Comparison of ENCODE assay signal across 8 mouse cellular contexts in genomic region chr12:111713004-111713651, GRCm38 (mm10). TPM values are rescaled to one million over a fixed set of nuclear protein-coding genes. Genes with fewer than 3 reads are reported as not detected.
DNase-seq lines count a peak whose midpoint lies in the region; ATAC-seq and TF ChIP-seq lines count a peak whose summit lies in the region.

Gene Bag5 (minus strand): TSS chr12:111713257.
Gene Apopt1 (plus strand): TSS chr12:111713261.

- no peak for TF ChIP-seq CTCF in ES-Bruce4 (IDR thresholded peaks at IDR 0.05; ENCODE audit: low read depth, low read length)
- peak; percentile 47 for TF ChIP-seq CTCF in stomach, postnatal 0 days (IDR thresholded peaks at IDR 0.05; ENCODE audit: low read depth)

- peaks cover 14% of the 10 kb centered on the region for H3K36me3 ChIP-seq in ES-Bruce4 (ENCODE audit: control insufficient read depth, insufficient read depth, low read length, poor library complexity, severe bottlenecking)
- H3K36me3 ChIP-seq in forebrain, embryonic 12.5 days (replicated peaks): peaks cover 42% of the 10 kb centered on the region
- peaks cover 25% of the 10 kb centered on the region for H3K36me3 ChIP-seq in heart, embryonic 16.5 days (ENCODE audit: control insufficient read depth, insufficient read depth)
- peaks cover 23% of the 10 kb centered on the region for H3K36me3 ChIP-seq in liver, embryonic 16.5 days (ENCODE audit: control insufficient read depth, insufficient read depth)
- H3K36me3 ChIP-seq in neural tube, embryonic 12.5 days: peaks cover 37% of the 10 kb centered on the region
- peaks cover 16% of the 10 kb centered on the region; the same call in 1 of the 2 replicates for H3K36me3 ChIP-seq in stomach, postnatal 0 days (ENCODE audit: control insufficient read depth, insufficient read depth, low read length)

- DNase-seq in c-Kit-positive CD71-positive TER-119-positive erythroid progenitor cells, embryonic 14.5 days (ENCODE audit: low spot score): peak; percentile 82
- peak; percentile 90 to 96 for DNase-seq in kidney, postnatal 25 days
- DNase-seq in stomach, postnatal 0 days (ENCODE audit: low spot score): peak; percentile 95

- no peak within 1 kb of the TSS for H3K27ac ChIP-seq in ES-Bruce4 (ENCODE audit: insufficient read depth, low read length)
- H3K27ac ChIP-seq in forebrain, embryonic 12.5 days: peak within 1 kb of the TSS; percentile 83
- peak within 1 kb of the TSS; percentile 80 for H3K27ac ChIP-seq in heart, embryonic 16.5 days (ENCODE audit: low read length)
- H3K27ac ChIP-seq in liver, embryonic 16.5 days (ENCODE audit: low read length): peak within 1 kb of the TSS; percentile 60
- H3K27ac ChIP-seq in neural tube, embryonic 12.5 days: peak within 1 kb of the TSS; percentile 66
- peak within 1 kb of the TSS; percentile 88 for H3K27ac ChIP-seq in stomach, postnatal 0 days (replicated peaks)

- peak; percentile 41 for TF ChIP-seq POLR2A in ES-Bruce4 (IDR thresholded peaks at IDR 0.05; ENCODE audit: insufficient read depth, low read length)

- H3K4me1 ChIP-seq in ES-Bruce4 (ENCODE audit: control insufficient read depth, insufficient read depth, low read length): no peaks in the 10 kb centered on the region
- H3K4me1 ChIP-seq in forebrain, embryonic 12.5 days: peaks cover 27% of the 10 kb centered on the region
- peaks cover 18% of the 10 kb centered on the region for H3K4me1 ChIP-seq in heart, embryonic 16.5 days (ENCODE audit: control insufficient read depth, insufficient read depth, low read length)
- peaks cover 11% of the 10 kb centered on the region for H3K4me1 ChIP-seq in liver, embryonic 16.5 days (ENCODE audit: control insufficient read depth, low read depth, low read length)
- H3K4me1 ChIP-seq in neural tube, embryonic 12.5 days: peaks cover 23% of the 10 kb centered on the region
- H3K4me1 ChIP-seq in stomach, postnatal 0 days (replicated peaks; ENCODE audit: control insufficient read depth, insufficient read depth): peaks cover 3% of the 10 kb centered on the region; the same call in 1 of the 2 replicates

- TF ChIP-seq EP300 in ES-Bruce4 (IDR thresholded peaks at IDR 0.05; ENCODE audit: insufficient read depth, low read depth, low read length): no peak
- no peak for TF ChIP-seq EP300 in stomach, postnatal 0 days (optimal IDR thresholded peaks at IDR 0.05)

- ATAC-seq in forebrain, embryonic 12.5 days (ENCODE audit: low FRiP score): peak; percentile 96
- peak; percentile 93 for ATAC-seq in heart, embryonic 16.5 days (replicated peaks; ENCODE audit: extremely low read depth, insufficient read depth, low FRiP score)
- peak; percentile 91 for ATAC-seq in liver, embryonic 16.5 days (ENCODE audit: low read depth)
- ATAC-seq in neural tube, embryonic 12.5 days (ENCODE audit: low FRiP score, low read depth): peak; percentile 92
- peak; percentile 98 for ATAC-seq in stomach, postnatal 0 days (ENCODE audit: low FRiP score, low TSS enrichment)

- H3K9ac ChIP-seq in ES-Bruce4 (ENCODE audit: low read depth, poor library complexity, severe bottlenecking): peak within 1 kb of the TSS; percentile 79
- H3K9ac ChIP-seq in forebrain, embryonic 12.5 days: peak within 1 kb of the TSS; percentile 95
- peak within 1 kb of the TSS; percentile 98 for H3K9ac ChIP-seq in heart, embryonic 16.5 days (ENCODE audit: low read length)
- peak within 1 kb of the TSS; percentile 86 for H3K9ac ChIP-seq in liver, embryonic 16.5 days (ENCODE audit: low read depth, low read length)
- H3K9ac ChIP-seq in neural tube, embryonic 12.5 days: peak within 1 kb of the TSS; percentile 96
- H3K9ac ChIP-seq in stomach, postnatal 0 days (ENCODE audit: low read length): peak within 1 kb of the TSS; percentile 97

- no peaks in the 10 kb centered on the region for H3K9me3 ChIP-seq in ES-Bruce4 (replicated peaks; ENCODE audit: control insufficient read depth, insufficient read depth, low read length, poor library complexity, severe bottlenecking)
- H3K9me3 ChIP-seq in forebrain, embryonic 12.5 days: no peaks in the 10 kb centered on the region
- H3K9me3 ChIP-seq in heart, embryonic 16.5 days (replicated peaks; ENCODE audit: control insufficient read depth, low read length): no peaks in the 10 kb centered on the region
- no peaks in the 10 kb centered on the region for H3K9me3 ChIP-seq in liver, embryonic 16.5 days (replicated peaks; ENCODE audit: control insufficient read depth, low read length)
- H3K9me3 ChIP-seq in neural tube, embryonic 12.5 days: no peaks in the 10 kb centered on the region
- H3K9me3 ChIP-seq in stomach, postnatal 0 days (ENCODE audit: control insufficient read depth, low read length): no peaks in the 10 kb centered on the region

- under 1% methylated on average over 85 of the region's 86 CpGs for WGBS in forebrain, embryonic 12.5 days
- under 1% methylated on average over 80 of the region's 86 CpGs for WGBS in heart, embryonic 16.5 days
- under 1% methylated on average over 81 of the region's 86 CpGs for WGBS in liver, embryonic 16.5 days (ENCODE audit: insufficient replicate concordance)
- WGBS in neural tube, embryonic 12.5 days: under 1% methylated on average over 82 of the region's 86 CpGs
- WGBS in stomach, postnatal 0 days: under 1% methylated on average over 57 of the region's 86 CpGs

- peak within 1 kb of the TSS; percentile 93 for H3K4me2 ChIP-seq in forebrain, embryonic 12.5 days
- peak within 1 kb of the TSS; percentile 82 for H3K4me2 ChIP-seq in heart, embryonic 16.5 days (ENCODE audit: low read depth, low read length)
- peak within 1 kb of the TSS; percentile 85 for H3K4me2 ChIP-seq in liver, embryonic 16.5 days (ENCODE audit: low read depth, low read length)
- peak within 1 kb of the TSS; percentile 91 for H3K4me2 ChIP-seq in neural tube, embryonic 12.5 days (replicated peaks)
- H3K4me2 ChIP-seq in stomach, postnatal 0 days (replicated peaks; ENCODE audit: low read depth): peak within 1 kb of the TSS; percentile 83

- no peaks in the 10 kb centered on the region for H3K27me3 ChIP-seq in ES-Bruce4 (ENCODE audit: control insufficient read depth, insufficient read depth, low read length, poor library complexity, severe bottlenecking)
- no peaks in the 10 kb centered on the region for H3K27me3 ChIP-seq in forebrain, embryonic 12.5 days
- H3K27me3 ChIP-seq in heart, embryonic 16.5 days (ENCODE audit: control insufficient read depth, insufficient read depth, low read length): no peaks in the 10 kb centered on the region
- no peaks in the 10 kb centered on the region for H3K27me3 ChIP-seq in liver, embryonic 16.5 days (ENCODE audit: control insufficient read depth, insufficient read depth, low read depth, low read length)
- no peaks in the 10 kb centered on the region for H3K27me3 ChIP-seq in neural tube, embryonic 12.5 days (replicated peaks)
- no peaks in the 10 kb centered on the region for H3K27me3 ChIP-seq in stomach, postnatal 0 days (ENCODE audit: control insufficient read depth, insufficient read depth, low read length)

- H3K4me3 ChIP-seq in ES-Bruce4 (ENCODE audit: low read depth, low read length): peak within 1 kb of the TSS; percentile 78
- H3K4me3 ChIP-seq in forebrain, embryonic 12.5 days (replicated peaks): peak within 1 kb of the TSS; percentile 97
- H3K4me3 ChIP-seq in heart, embryonic 16.5 days (ENCODE audit: low read length): peak within 1 kb of the TSS; percentile 94
- H3K4me3 ChIP-seq in liver, embryonic 16.5 days (ENCODE audit: low read depth, low read length): peak within 1 kb of the TSS; percentile 89
- H3K4me3 ChIP-seq in neural tube, embryonic 12.5 days: peak within 1 kb of the TSS; percentile 100
- H3K4me3 ChIP-seq in stomach, postnatal 0 days (ENCODE audit: low read depth, low read length): peak within 1 kb of the TSS; percentile 94

RNA-seq across cellular contexts. Expression of gene Bag5, which starts in this region (rescaled TPM):
- 13.4 and 14.6 TPM in 2 replicates for polyA plus RNA-seq in ES-Bruce4 (2011; ENCODE audit: insufficient read depth, insufficient read length, low read depth, missing spikeins)
- polyA plus RNA-seq in forebrain, embryonic 12.5 days (2016; fragmentation: Nextera tagmentation; extraction: Ambion mirVana): 59.0 and 62.7 TPM in 2 replicates
- polyA plus RNA-seq in heart, embryonic 16.5 days (2015; fragmentation: Nextera tagmentation; extraction: Ambion mirVana): 40.9 and 42.9 TPM in 2 replicates
- polyA plus RNA-seq in liver, embryonic 16.5 days (2015; fragmentation: Nextera tagmentation; extraction: Ambion mirVana): 14.1 and 14.4 TPM in 2 replicates
- polyA plus RNA-seq in neural tube, embryonic 12.5 days (2016; fragmentation: Nextera tagmentation; extraction: Ambion mirVana): 60.1 and 61.8 TPM in 2 replicates
- 34.9 and 36.9 TPM in 2 replicates for polyA plus RNA-seq in stomach, postnatal 0 days (2015; fragmentation: Nextera tagmentation; extraction: Ambion mirVana)

RNA-seq across cellular contexts. Expression of gene Apopt1, which starts in this region (rescaled TPM):
- polyA plus RNA-seq in ES-Bruce4 (2011; ENCODE audit: insufficient read depth, insufficient read length, low read depth, missing spikeins): 49.1 and 49.4 TPM in 2 replicates
- polyA plus RNA-seq in forebrain, embryonic 12.5 days (2016; fragmentation: Nextera tagmentation; extraction: Ambion mirVana): 55.0 and 56.0 TPM in 2 replicates
- polyA plus RNA-seq in heart, embryonic 16.5 days (2015; fragmentation: Nextera tagmentation; extraction: Ambion mirVana): 40.2 and 43.9 TPM in 2 replicates
- 17.5 TPM in 2 replicates for polyA plus RNA-seq in liver, embryonic 16.5 days (2015; fragmentation: Nextera tagmentation; extraction: Ambion mirVana)
- 54.6 and 57.3 TPM in 2 replicates for polyA plus RNA-seq in neural tube, embryonic 12.5 days (2016; fragmentation: Nextera tagmentation; extraction: Ambion mirVana)
- 41.8 and 42.8 TPM in 2 replicates for polyA plus RNA-seq in stomach, postnatal 0 days (2015; fragmentation: Nextera tagmentation; extraction: Ambion mirVana)
